Mouse (Mus musculus) CH12.LX (cell line): Measurements from ENCODE around the gene Slc22a4. TPM values are rescaled to one million over a fixed set of nuclear protein-coding genes. Genes with fewer than 3 reads are reported as not detected.

Experiments used
- DNase-seq: peaks from one replicate; pipeline ENCODE4 v3.0.0-alpha.2; 2013; ENCODE audit errors: extremely low read depth
- H3K27ac ChIP-seq: 2 replicates; pipeline ENCODE4 v1.5.1; 2012; ENCODE audit warnings: low read depth, mild to moderate bottlenecking, control low read depth, moderate library complexity; ENCODE audit not compliant: insufficient read depth
- H3K27me3 ChIP-seq: replicated peaks from 2 replicates; pipeline ENCODE3; 2012; ENCODE audit warnings: inconsistent platforms
- H3K36me3 ChIP-seq, 2 experiments: replicated peaks in 1 of 2; 2 replicates each; pipeline versions ENCODE3 to v1.6.1; 2012; ENCODE audit warnings: inconsistent platforms in 1 of 2, low read length in 1 of 2, mild to moderate bottlenecking in 1 of 2, mixed read lengths in 1 of 2, moderate library complexity in 1 of 2; ENCODE audit not compliant: control insufficient read depth in 1 of 2, insufficient read depth in 1 of 2
- H3K4me1 ChIP-seq, 2 experiments: 2 replicates each; pipeline ENCODE4 v1.6.1; 2012; ENCODE audit warnings: inconsistent platforms in 1 of 2, moderate library complexity in 1 of 2; ENCODE audit not compliant: insufficient read depth in 2 of 2, control insufficient read depth in 1 of 2
- H3K4me2 ChIP-seq: 2 replicates; pipeline ENCODE4 v1.6.1; 2012; ENCODE audit warnings: low read depth, mild to moderate bottlenecking, control low read depth; ENCODE audit not compliant: poor library complexity, insufficient read depth, severe bottlenecking
- H3K4me3 ChIP-seq, 3 experiments: fragments of 150-350 bp in 1 of 3; sonication (generic) in 1 of 3; replicated peaks in 1 of 3; 2 replicates each; pipeline versions ENCODE3 to v1.5.1; 2011 to 2012; ENCODE audit warnings: low read depth in 2 of 3, low read length in 2 of 3, mild to moderate bottlenecking in 2 of 3, moderate library complexity in 2 of 3, control low read depth in 1 of 3, improper control_type of control experiment in 1 of 3, inconsistent platforms in 1 of 3, mixed read lengths in 1 of 3; ENCODE audit not compliant: poor library complexity in 1 of 3
- H3K79me2 ChIP-seq: replicated peaks from 2 replicates; pipeline ENCODE4 v1.6.1; 2012; ENCODE audit warnings: mild to moderate bottlenecking, moderate library complexity; ENCODE audit not compliant: control insufficient read depth, poor library complexity, insufficient read depth, severe bottlenecking; ENCODE audit errors: extremely low read depth
- H3K9ac ChIP-seq: 2 replicates; pipeline ENCODE4 v1.6.1; 2012; ENCODE audit warnings: low read depth, mild to moderate bottlenecking, control low read depth, moderate library complexity; ENCODE audit not compliant: insufficient read depth
- H3K9me3 ChIP-seq: replicated peaks from 2 replicates; pipeline ENCODE3; 2012; ENCODE audit warnings: low read length, inconsistent platforms, mixed read lengths
- CHD1 ChIP-seq: IDR thresholded peaks from 2 replicates; pipeline ENCODE4 v1.6.1; 2012; ENCODE audit warnings: low read depth, low read length, improper control_type of control experiment, inconsistent platforms
- E2F4 ChIP-seq: IDR thresholded peaks from 2 replicates; pipeline ENCODE4 v1.6.1; 2011; ENCODE audit warnings: low read depth, low read length, improper control_type of control experiment; ENCODE audit not compliant: insufficient replicate concordance
- ELF1 ChIP-seq: IDR thresholded peaks from 2 replicates; pipeline ENCODE4 v1.6.1; 2014; ENCODE audit warnings: low read depth, mild to moderate bottlenecking, inconsistent platforms, low read length, improper control_type of control experiment
- EP300 ChIP-seq: IDR thresholded peaks from 2 replicates; pipeline ENCODE4 v1.6.1; 2011; ENCODE audit warnings: low read length, improper control_type of control experiment
- ETS1 ChIP-seq: conservative IDR thresholded peaks from 2 replicates; pipeline ENCODE4 v1.6.1; 2012; ENCODE audit warnings: low read depth, mild to moderate bottlenecking, inconsistent platforms, low read length, improper control_type of control experiment, moderate library complexity
- HCFC1 ChIP-seq: IDR thresholded peaks from 2 replicates; pipeline ENCODE4 v1.6.1; 2012; ENCODE audit warnings: low read depth, mild to moderate bottlenecking, inconsistent platforms, low read length, improper control_type of control experiment
- JUN ChIP-seq: IDR thresholded peaks from 2 replicates; pipeline ENCODE4 v1.6.1; 2011; ENCODE audit warnings: low read depth, mild to moderate bottlenecking, low read length, improper control_type of control experiment, moderate library complexity; ENCODE audit not compliant: insufficient read depth
- KAT2A ChIP-seq: IDR thresholded peaks from 2 replicates; pipeline ENCODE4 v1.6.1; 2012; ENCODE audit warnings: low read length, improper control_type of control experiment, inconsistent platforms; ENCODE audit not compliant: insufficient replicate concordance
- MEF2A ChIP-seq: IDR thresholded peaks from 2 replicates; pipeline ENCODE4 v1.6.1; 2014; ENCODE audit warnings: low read depth, mild to moderate bottlenecking, inconsistent platforms, low read length, improper control_type of control experiment, borderline replicate concordance
- MYC ChIP-seq: IDR thresholded peaks from 2 replicates; pipeline ENCODE4 v1.6.1; 2011; ENCODE audit warnings: low read depth, mild to moderate bottlenecking, improper control_type of control experiment, low read length
- NELFE ChIP-seq: IDR thresholded peaks from 2 replicates; pipeline ENCODE4 v1.6.1; 2011; ENCODE audit warnings: low read depth, low read length, improper control_type of control experiment
- NRF1 ChIP-seq: IDR thresholded peaks from 2 replicates; pipeline ENCODE4 v1.6.1; 2014; ENCODE audit warnings: low read depth, mild to moderate bottlenecking, inconsistent platforms, low read length, improper control_type of control experiment, moderate library complexity
- PAX5 ChIP-seq: IDR thresholded peaks from 2 replicates; pipeline ENCODE4 v1.6.1; 2012; ENCODE audit warnings: low read length, inconsistent platforms, mixed read lengths
- POLR2A ChIP-seq: IDR thresholded peaks from 2 replicates; pipeline ENCODE4 v1.6.1; 2011; ENCODE audit warnings: low read depth, mild to moderate bottlenecking, improper control_type of control experiment, low read length
- RAD21 ChIP-seq: IDR thresholded peaks from 2 replicates; pipeline ENCODE4 v1.6.1; 2011; ENCODE audit warnings: low read depth, mild to moderate bottlenecking, low read length, improper control_type of control experiment, moderate library complexity
- RCOR1 ChIP-seq: conservative IDR thresholded peaks from 2 replicates; pipeline ENCODE4 v1.6.1; 2012; ENCODE audit warnings: low read depth, mild to moderate bottlenecking, inconsistent platforms, low read length, improper control_type of control experiment
- SIN3A ChIP-seq: IDR thresholded peaks from 2 replicates; pipeline ENCODE4 v1.6.1; 2012; ENCODE audit warnings: low read length, improper control_type of control experiment, inconsistent platforms
- SMC3 ChIP-seq: IDR thresholded peaks from 2 replicates; pipeline ENCODE4 v1.6.1; 2011; ENCODE audit warnings: low read depth, low read length, improper control_type of control experiment
- UBTF ChIP-seq: IDR thresholded peaks from 2 replicates; pipeline ENCODE4 v1.6.1; 2012; ENCODE audit warnings: low read depth, mild to moderate bottlenecking, inconsistent platforms, low read length, improper control_type of control experiment, moderate library complexity
- USF1 ChIP-seq: IDR thresholded peaks from 2 replicates; pipeline ENCODE4 v1.6.1; 2014; ENCODE audit warnings: low read depth, mild to moderate bottlenecking, inconsistent platforms, low read length, improper control_type of control experiment
- ZC3H11A ChIP-seq: IDR thresholded peaks from 2 replicates; pipeline ENCODE4 v1.6.1; 2012; ENCODE audit warnings: low read depth, mild to moderate bottlenecking, inconsistent platforms, low read length, improper control_type of control experiment
- ZKSCAN1 ChIP-seq: IDR thresholded peaks from 2 replicates; pipeline ENCODE4 v1.6.1; 2012; ENCODE audit warnings: low read depth, inconsistent platforms, low read length, improper control_type of control experiment, borderline replicate concordance
- ZMIZ1 ChIP-seq: IDR thresholded peaks from 2 replicates; pipeline ENCODE4 v1.6.1; 2012; ENCODE audit warnings: low read depth, mild to moderate bottlenecking, inconsistent platforms, low read length, improper control_type of control experiment
- ZNF384 ChIP-seq: IDR thresholded peaks from 2 replicates; pipeline ENCODE4 v1.6.1; 2012; ENCODE audit warnings: low read depth, low read length, improper control_type of control experiment, inconsistent platforms
- dilution Hi-C: fragments of 300-500 bp; cut with MboI; formaldehyde crosslinking; loops from 2 replicates; pipeline ENCODE4 v1.14.3; 2020; ENCODE audit warnings: low sequenced_read_pairs; ENCODE audit not compliant: extremely low pct_unique_long_range_greater_than_20kb, extremely low pct_ligation_motif_present
- in situ Hi-C: fragments of 300-500 bp; cut with MboI; formaldehyde crosslinking; loops from 3 replicates; pipeline ENCODE4 v1.14.3; 2019; ENCODE audit warnings: low sequenced_read_pairs, low pct_ligation_motif_present, low pct_unique_long_range_greater_than_20kb, mixed read lengths
- polyA plus RNA-seq: library from polyadenylated mRNA; unstranded; fragments of >175 nt; gene quantifications from 2 replicates; pipeline ENCODE4 v1.2.1, GENCODE M21; 2012; ENCODE audit warnings: low read depth; ENCODE audit not compliant: insufficient read length
- total RNA-seq, 2 experiments: library from RNA; depleted of rRNA; stranded (reverse); fragments of 300-350 nt in 1 of 2; fragments of >200 nt in 1 of 2; gene quantifications; 2 replicates each; pipeline ENCODE4 v1.2.3; 2012 to 2014

Slc22a4 gene
- total and polyA plus RNA-seq, 3 experiments: not detected

DNA sequence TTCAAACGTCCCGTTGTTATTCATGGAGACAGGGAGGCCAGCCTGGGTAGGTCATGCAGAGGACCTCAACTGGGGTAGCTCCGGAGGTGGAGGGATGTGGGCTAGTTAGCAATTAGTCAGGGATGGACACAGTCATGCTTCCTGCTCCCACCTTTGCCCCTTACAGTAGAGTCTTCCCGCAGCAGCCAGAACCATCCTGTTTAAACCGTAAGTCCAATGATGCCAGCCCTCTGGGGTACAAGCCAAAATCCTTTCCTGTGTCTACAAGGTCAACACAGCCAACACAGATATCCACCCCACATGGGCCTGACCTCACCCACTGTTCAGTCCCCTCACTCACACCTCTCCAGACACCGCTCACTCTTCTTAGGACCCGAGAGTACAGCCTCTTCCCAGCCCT lies 23.3 kb upstream of the Slc22a4 start:
- H3K27ac ChIP-seq: no peak overlapping the region
- no peaks in the 10 kb centered on the region for H3K79me2 ChIP-seq
- no peak overlapping the region for H3K4me2 ChIP-seq
- dilution Hi-C loops (no loop called here), in situ Hi-C loops (loop anchor here (5.0 kb wide), 1 partner anchor 49 kb away; no protein-coding TSS in a partner anchor)
- H3K4me3 ChIP-seq: no peak overlapping the region
- DNase-seq: no peak
- no peaks in the 10 kb centered on the region for H3K9me3 ChIP-seq
- H3K4me1 ChIP-seq: peaks cover 0 to 8% of the 10 kb centered on the region in 2 experiments; a peak in 2 of 4 replicates
- H3K9ac ChIP-seq: no peak overlapping the region
- TF ChIP-seq EP300: no peak
- no peak for TF ChIP-seq PAX5
- no peak for TF ChIP-seq SIN3A
- no peak for TF ChIP-seq RCOR1
- TF ChIP-seq CHD1: no peak
- no peak for TF ChIP-seq NRF1
- TF ChIP-seq MYC: no peak
- no peak for TF ChIP-seq HCFC1
- TF ChIP-seq POLR2A: no peak
- TF ChIP-seq SMC3: no peak
- TF ChIP-seq ZKSCAN1: no peak
- no peak for TF ChIP-seq ZC3H11A
- TF ChIP-seq ZNF384: no peak
- no peak for TF ChIP-seq UBTF
- TF ChIP-seq, all 38 proteins: peak for 0
- H3K27me3 ChIP-seq: no peaks in the 10 kb centered on the region
- H3K36me3 ChIP-seq: no peaks in the 10 kb centered on the region

DNA sequence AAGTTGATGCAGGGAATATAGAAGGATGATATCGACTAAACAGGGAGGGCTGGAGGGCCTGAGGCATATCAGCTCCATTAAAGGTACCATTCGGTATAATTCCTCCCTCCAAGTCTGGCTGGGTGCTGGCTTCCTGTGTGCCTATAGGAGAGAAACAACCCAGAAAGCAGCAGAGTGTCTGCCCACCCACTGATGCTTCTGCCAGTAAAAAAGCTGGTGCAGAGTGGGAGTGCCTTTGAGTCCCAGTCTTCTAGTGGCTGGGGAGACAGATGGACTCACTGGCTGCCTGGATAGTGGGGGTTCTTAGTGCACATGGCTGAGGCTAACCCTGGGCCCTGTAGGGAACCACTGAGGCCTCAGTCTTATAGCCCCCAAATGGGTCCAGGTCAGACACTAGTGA lies 22.3 kb upstream of the Slc22a4 start:
- Histone ChIP-seq H3K4me1 (peaks cover 0 to 8% of the 10 kb centered on the region in 2 experiments; a peak in 2 of 4 replicates), H3K79me2 (no peaks in the 10 kb centered on the region), H3K27ac (no peak overlapping the region), H3K27me3 (no peaks in the 10 kb centered on the region), H3K4me2 (no peak overlapping the region), H3K9me3 (no peaks in the 10 kb centered on the region), H3K9ac (no peak overlapping the region), H3K36me3 (no peaks in the 10 kb centered on the region), H3K4me3 (no peak overlapping the region)
- in situ Hi-C loops: loop anchor here (5.0 kb wide), 1 partner anchor 48 kb away; no protein-coding TSS in a partner anchor
- dilution Hi-C loops: no loop called here
- no peak for TF ChIP-seq ETS1
- DNase-seq: no peak

DNA sequence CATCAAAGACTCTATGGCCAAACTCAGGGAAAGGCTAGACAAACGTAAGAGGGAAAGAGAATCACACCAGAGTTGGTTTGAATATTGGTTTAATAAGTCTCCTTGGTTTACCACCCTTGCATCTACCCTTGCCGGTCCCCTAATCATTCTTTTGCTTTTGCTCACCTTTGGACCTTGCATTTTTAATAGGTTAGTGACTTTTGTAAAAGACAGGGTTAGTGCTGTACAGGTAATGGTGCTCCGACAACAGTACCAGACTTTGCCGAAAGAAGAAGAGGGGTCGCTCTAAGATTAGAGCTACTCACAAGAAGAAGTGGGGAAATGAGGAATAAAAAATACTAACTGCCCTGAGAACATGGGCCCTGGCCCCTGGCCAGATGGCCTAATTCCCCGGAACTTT lies 12.8 kb upstream of the Slc22a4 start:
- Histone ChIP-seq H3K79me2 (no peaks in the 10 kb centered on the region), H3K4me3 (no peak overlapping the region), H3K4me2 (no peak overlapping the region), H3K9ac (no peak overlapping the region), H3K27ac (no peak overlapping the region), H3K36me3 (no peaks in the 10 kb centered on the region), H3K4me1 (no peaks in the 10 kb centered on the region), H3K27me3 (peaks cover 4% of the 10 kb centered on the region), H3K9me3 (no peaks in the 10 kb centered on the region)
- in situ Hi-C loops (no loop called here), dilution Hi-C loops (no loop called here)
- no peak for DNase-seq
- no peak for TF ChIP-seq ZKSCAN1
- no peak for TF ChIP-seq ELF1
- no peak for TF ChIP-seq EP300
- no peak for TF ChIP-seq RAD21
- TF ChIP-seq MEF2A: no peak
- TF ChIP-seq ZMIZ1: no peak
- TF ChIP-seq RCOR1: no peak
- TF ChIP-seq KAT2A: no peak
- no peak for TF ChIP-seq MYC
- TF ChIP-seq E2F4: no peak
- no peak for TF ChIP-seq USF1
- TF ChIP-seq NELFE: no peak
- no peak for TF ChIP-seq SMC3
- no peak for TF ChIP-seq JUN
